Mouse (Mus musculus) lung, postnatal 0 days (tissue): ENCODE measurements at regions not wholly inside any gene's neighbourhood (a gene's known extent, or its start where the extent isn't known, plus 50 kb on each side); places are given as distances from the start of the nearest gene placed in this dataset.

ENCODE experiments used
- CTCF ChIP-seq: IDR thresholded peaks from 2 replicates; pipeline ENCODE4 v1.5.1; 2016; ENCODE audit warnings: antibody characterized with exemption, mild to moderate bottlenecking
- EP300 ChIP-seq: IDR thresholded peaks from 2 replicates; pipeline ENCODE4 v1.6.1; 2016; ENCODE audit warnings: antibody characterized with exemption, mild to moderate bottlenecking, control low read depth

- TF ChIP-seq CTCF (no peak), EP300 (no peak)
These were observed 385.7 kb downstream of the Pdgfc start for GRCm38 (mm10) chr3:81421875-81422274.
